Mouse (Mus musculus) testis, adult 2 months (tissue): ENCODE measurements at regions not wholly inside any gene's neighbourhood (a gene's known extent, or its start where the extent isn't known, plus 50 kb on each side); places are given as distances from the start of the nearest gene placed in this dataset.

Experiments
- CTCF ChIP-seq: fragments of 200-500 bp; IDR thresholded peaks from 2 replicates; pipeline ENCODE4 v1.5.1; 2012; ENCODE audit warnings: low read depth, mild to moderate bottlenecking, inconsistent platforms, low read length, moderate library complexity; ENCODE audit not compliant: control insufficient read depth, insufficient read depth, insufficient replicate concordance
- POLR2A ChIP-seq: fragments of 200-500 bp; IDR thresholded peaks from 2 replicates; pipeline ENCODE4 v1.6.1; 2012; ENCODE audit warnings: low read depth, mild to moderate bottlenecking, inconsistent platforms, low read length, moderate library complexity; ENCODE audit not compliant: control insufficient read depth

GRCm38 (mm10) chr10:119130676-119131075 is 109.2 kb downstream of the Cand1 start:
- TF ChIP-seq POLR2A (peak; percentile 27; the same call in 1 of the 2 replicates), CTCF (no peak)
